Comparison of ENCODE assay signal across 23 mouse cellular contexts in the genomic region with DNA sequence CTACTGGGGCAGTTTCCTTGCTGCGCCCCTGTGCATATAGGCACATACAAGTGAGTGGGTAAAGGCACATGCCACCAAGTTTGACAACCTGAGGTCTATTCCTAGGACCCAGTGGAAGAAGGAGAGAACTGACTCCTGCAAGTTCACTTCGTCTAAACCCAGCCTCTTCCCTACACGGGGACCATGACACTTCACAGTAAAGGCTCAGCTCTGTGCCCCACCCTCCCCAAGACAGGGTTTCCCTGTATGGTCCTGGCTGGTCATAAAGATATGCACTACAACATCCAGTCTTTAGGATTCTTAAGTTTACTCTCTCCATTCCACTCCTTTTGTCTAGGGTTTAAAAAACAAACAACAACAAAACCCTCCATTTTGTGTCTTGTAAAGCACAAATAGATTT. TPM values are rescaled to one million over a fixed set of nuclear protein-coding genes. Genes with fewer than 3 reads are reported as not detected.
DNase-seq lines count a peak whose midpoint lies in the region; ATAC-seq and TF ChIP-seq lines count a peak whose summit lies in the region.
"Had no signal": no experiment of that assay in that cellular context is flagged by ENCODE, and none has a peak within 500 bp of the region (broad histone marks: within the 10 kb centered on the region; RNA-seq: fewer than 3 reads in every experiment).

No protein-coding gene starts in this region.

- no peak for TF ChIP-seq CTCF in bone marrow macrophage, adult 2 months (IDR thresholded peaks at IDR 0.05; ENCODE audit: low read depth, low read length)

- H3K9me3 ChIP-seq in liver, embryonic 11.5 days (ENCODE audit: control insufficient read depth, low read length): no peaks in the 10 kb centered on the region
- H3K9me3 ChIP-seq in liver, embryonic 15.5 days (replicated peaks): no peaks in the 10 kb centered on the region
- H3K9me3 ChIP-seq in embryonic facial prominence, embryonic 10.5 days: no peaks in the 10 kb centered on the region
- H3K9me3 ChIP-seq: embryonic facial prominence, embryonic 12.5 days; embryonic facial prominence, embryonic 15.5 days; hindbrain, embryonic 10.5 days; hindbrain, embryonic 13.5 days had no signal

- no peak overlapping the region for H3K9ac ChIP-seq in liver, embryonic 11.5 days (ENCODE audit: low read depth, low read length)
- H3K9ac ChIP-seq in liver, embryonic 15.5 days: peak overlapping the region; percentile 4; the same call in 1 of the 2 replicates
- H3K9ac ChIP-seq: embryonic facial prominence, embryonic 12.5 days; embryonic facial prominence, embryonic 15.5 days; forebrain, postnatal 0 days; hindbrain, embryonic 13.5 days had no signal

- H3K4me2 ChIP-seq in liver, embryonic 11.5 days: no peak overlapping the region
- H3K4me2 ChIP-seq in liver, embryonic 15.5 days: no peak overlapping the region
- H3K4me2 ChIP-seq: embryonic facial prominence, embryonic 12.5 days; embryonic facial prominence, embryonic 15.5 days; heart, embryonic 11.5 days; hindbrain, embryonic 13.5 days had no signal

- H3K27me3 ChIP-seq in liver, embryonic 11.5 days (replicated peaks; ENCODE audit: control insufficient read depth, insufficient read depth, low read length): no peaks in the 10 kb centered on the region
- H3K27me3 ChIP-seq in liver, embryonic 15.5 days: no peaks in the 10 kb centered on the region
- no peaks in the 10 kb centered on the region for H3K27me3 ChIP-seq in embryonic facial prominence, embryonic 10.5 days (replicated peaks; ENCODE audit: low read depth, poor library complexity, severe bottlenecking)
- H3K27me3 ChIP-seq: embryonic facial prominence, embryonic 12.5 days; embryonic facial prominence, embryonic 15.5 days; hindbrain, embryonic 13.5 days had no signal

- TF ChIP-seq POLR2A in bone marrow macrophage, adult 2 months (IDR thresholded peaks at IDR 0.05; ENCODE audit: borderline replicate concordance, low read depth, low read length): no peak

- no peak overlapping the region for H3K4me3 ChIP-seq in liver, embryonic 11.5 days (ENCODE audit: low read depth, low read length)
- H3K4me3 ChIP-seq in bone marrow macrophage, adult 2 months (ENCODE audit: insufficient read depth, low read length): no peak overlapping the region
- no peak overlapping the region for H3K4me3 ChIP-seq in liver, embryonic 15.5 days (replicated peaks)
- H3K4me3 ChIP-seq in embryonic facial prominence, embryonic 10.5 days: no peak overlapping the region
- H3K4me3 ChIP-seq: embryonic facial prominence, embryonic 12.5 days; embryonic facial prominence, embryonic 15.5 days; hindbrain, embryonic 10.5 days; hindbrain, embryonic 13.5 days had no signal

- peaks cover 9% of the 10 kb centered on the region for H3K4me1 ChIP-seq in liver, embryonic 11.5 days (replicated peaks; ENCODE audit: control insufficient read depth, insufficient read depth, low read length)
- H3K4me1 ChIP-seq in bone marrow macrophage, adult 2 months (ENCODE audit: control insufficient read depth, insufficient read depth, low read length): peaks cover 83% of the 10 kb centered on the region
- H3K4me1 ChIP-seq in liver, embryonic 15.5 days (replicated peaks): peaks cover 41% of the 10 kb centered on the region
- H3K4me1 ChIP-seq in embryonic facial prominence, embryonic 10.5 days: peaks cover 7% of the 10 kb centered on the region
- H3K4me1 ChIP-seq: embryonic facial prominence, embryonic 12.5 days had no signal

- DNase-seq in liver, embryonic 11.5 days (ENCODE audit: low spot score): no peak
- DNase-seq in liver: no peak
- DNase-seq in embryonic facial prominence, embryonic 10.5 days (ENCODE audit: low spot score): no peak
- DNase-seq in thymus, adult 18-20 months: no peak
- DNase-seq: adrenal gland, adult 8-10 months; adrenal gland, postnatal 25 days; cerebellum, adult 18-20 months; cerebellum, adult 9-10 months; cerebellum, postnatal 14 days; forebrain, postnatal 0 days; gastrocnemius, postnatal 36 days; heart, postnatal 36 days had no signal

- WGBS in liver, embryonic 11.5 days: 70% methylated on average over 3 of the region's 3 CpGs
- WGBS in liver, embryonic 15.5 days (ENCODE audit: insufficient replicate concordance): 59% methylated on average over 3 of the region's 3 CpGs
- WGBS in embryonic facial prominence, embryonic 10.5 days: 78% methylated on average over 3 of the region's 3 CpGs

- H3K36me3 ChIP-seq in liver, embryonic 11.5 days (ENCODE audit: control insufficient read depth, insufficient read depth, low read length): no peaks in the 10 kb centered on the region
- H3K36me3 ChIP-seq in liver, embryonic 15.5 days (replicated peaks): peaks cover 73% of the 10 kb centered on the region
- H3K36me3 ChIP-seq in embryonic facial prominence, embryonic 10.5 days (replicated peaks): no peaks in the 10 kb centered on the region
- H3K36me3 ChIP-seq: embryonic facial prominence, embryonic 12.5 days; embryonic facial prominence, embryonic 15.5 days; hindbrain, embryonic 10.5 days; hindbrain, embryonic 13.5 days had no signal

- no peak overlapping the region for H3K27ac ChIP-seq in liver, embryonic 11.5 days (ENCODE audit: low read depth, low read length)
- peak overlapping the region; percentile 64 for H3K27ac ChIP-seq in bone marrow macrophage, adult 2 months (ENCODE audit: insufficient read depth, low read depth, low read length)
- no peak overlapping the region for H3K27ac ChIP-seq in liver, embryonic 15.5 days (replicated peaks)
- no peak overlapping the region for H3K27ac ChIP-seq in embryonic facial prominence, embryonic 10.5 days (replicated peaks)
- H3K27ac ChIP-seq: embryonic facial prominence, embryonic 12.5 days; embryonic facial prominence, embryonic 15.5 days; hindbrain, embryonic 10.5 days; hindbrain, embryonic 13.5 days had no signal

- ATAC-seq in liver, embryonic 11.5 days (replicated peaks; ENCODE audit: low FRiP score): 0 out of 2 replicates have a peak, but pooled peaks have one; percentile 37
- ATAC-seq in liver, embryonic 15.5 days (ENCODE audit: insufficient read depth): 0 out of 2 replicates have a peak, but pooled peaks have one; percentile 29
- ATAC-seq: activated CD4-positive, CD25-positive, alpha-beta regulatory T cell, adult 4 months; CD4-positive, CD25-positive, alpha-beta regulatory T cell, adult 4 months; forebrain, embryonic 14.5 days; forebrain, postnatal 0 days; hindbrain, embryonic 16.5 days had no signal

RNA-seq across cellular contexts. Expression of gene Steap3, which starts 21.9 kb away (rescaled TPM):
- polyA plus RNA-seq in liver, embryonic 11.5 days (2014; fragmentation: Nextera tagmentation; extraction: Ambion mirVana): 74.7 TPM in 2 replicates
- polyA plus RNA-seq in bone marrow macrophage, adult 2 months (2012; ENCODE audit: insufficient read depth, insufficient read length, missing spikeins): 19.5 and 22.6 TPM in 2 replicates
- polyA plus RNA-seq in liver, embryonic 15.5 days (2015; fragmentation: Nextera tagmentation; extraction: Ambion mirVana): 43.4 and 46.8 TPM in 2 replicates
- polyA plus RNA-seq in embryonic facial prominence, embryonic 10.5 days (2016; fragmentation: Nextera tagmentation; extraction: Ambion mirVana): 2.6 and 3.6 TPM in 2 replicates
- polyA plus RNA-seq: activated CD4-positive, CD25-positive, alpha-beta regulatory T cell, adult 4 months; CD4-positive, CD25-positive, alpha-beta regulatory T cell, adult 4 months had no signal
